Mouse (Mus musculus) intestine, postnatal 0 days (tissue): Measurements from ENCODE around the gene Mamdc2. TPM values are rescaled to one million over a fixed set of nuclear protein-coding genes. Genes with fewer than 3 reads are reported as not detected.

Experiments
- ATAC-seq: fragments of 200-750 bp; cut with Nextera tagmentation; 2 replicates; pipeline ENCODE4 v1.8.0; 2017; ENCODE audit warnings: mild to moderate bottlenecking, moderate TSS enrichment, moderate library complexity
- H3K27ac ChIP-seq: fragments of 300-500 bp; sonication (generic); 2 replicates; pipeline ENCODE4 v1.5.1; 2014; ENCODE audit warnings: mild to moderate bottlenecking, low read depth, low read length, moderate library complexity
- H3K27me3 ChIP-seq: fragments of 300-500 bp; sonication (generic); replicated peaks from 2 replicates; pipeline ENCODE4 v1.6.1; 2014; ENCODE audit warnings: low read length, mixed read lengths; ENCODE audit not compliant: control insufficient read depth, insufficient read depth
- H3K36me3 ChIP-seq: fragments of 300-500 bp; sonication (generic); 2 replicates; pipeline ENCODE4 v1.6.1; 2014; ENCODE audit warnings: mild to moderate bottlenecking, moderate library complexity; ENCODE audit not compliant: control insufficient read depth, insufficient read depth
- H3K4me1 ChIP-seq: fragments of 300-500 bp; sonication (generic); replicated peaks from 2 replicates; pipeline ENCODE4 v1.6.1; 2014; ENCODE audit warnings: antibody characterized with exemption, low read length, mixed read lengths; ENCODE audit not compliant: control insufficient read depth, insufficient read depth
- H3K4me2 ChIP-seq: fragments of 300-500 bp; sonication (generic); replicated peaks from 2 replicates; pipeline ENCODE4 v1.6.1; 2014; ENCODE audit warnings: low read depth, mild to moderate bottlenecking, moderate library complexity
- H3K4me3 ChIP-seq: fragments of 300-500 bp; sonication (generic); 2 replicates; pipeline ENCODE4 v1.5.1; 2014; ENCODE audit warnings: low read depth, low read length
- H3K9ac ChIP-seq: fragments of 300-500 bp; sonication (generic); 2 replicates; pipeline ENCODE4 v1.6.1; 2014; ENCODE audit warnings: mild to moderate bottlenecking, low read depth, low read length
- H3K9me3 ChIP-seq: fragments of 300-500 bp; sonication (generic); 2 replicates; pipeline ENCODE4 v1.6.1; 2016; ENCODE audit warnings: mixed run types; ENCODE audit not compliant: control insufficient read depth
- CTCF ChIP-seq: sonication (generic); IDR thresholded peaks from 2 replicates; pipeline ENCODE4 v1.5.1; 2016; ENCODE audit warnings: low read depth, mild to moderate bottlenecking, control low read depth, antibody characterized with exemption, moderate library complexity
- WGBS: fragments of 180-500 bp; shearing (Covaris S2); extraction: QIAGEN DNeasy Blood & Tissue Kit; methylation state at CpG from one replicate; pipeline ENCODE4 v1.1.7; 2014; 5-methylcytosine and 5-hydroxymethylcytosine counted together
- polyA plus RNA-seq: library from polyadenylated mRNA; unstranded; fragments of >200 nt; fragmentation: Nextera tagmentation; extraction: Ambion mirVana; gene quantifications from 2 replicates; pipeline ENCODE4 v1.2.1, GENCODE M21; 2015

Mamdc2 gene
- polyA plus RNA-seq, 1 experiment from 2014 or later: 2.6 TPM

DNA sequence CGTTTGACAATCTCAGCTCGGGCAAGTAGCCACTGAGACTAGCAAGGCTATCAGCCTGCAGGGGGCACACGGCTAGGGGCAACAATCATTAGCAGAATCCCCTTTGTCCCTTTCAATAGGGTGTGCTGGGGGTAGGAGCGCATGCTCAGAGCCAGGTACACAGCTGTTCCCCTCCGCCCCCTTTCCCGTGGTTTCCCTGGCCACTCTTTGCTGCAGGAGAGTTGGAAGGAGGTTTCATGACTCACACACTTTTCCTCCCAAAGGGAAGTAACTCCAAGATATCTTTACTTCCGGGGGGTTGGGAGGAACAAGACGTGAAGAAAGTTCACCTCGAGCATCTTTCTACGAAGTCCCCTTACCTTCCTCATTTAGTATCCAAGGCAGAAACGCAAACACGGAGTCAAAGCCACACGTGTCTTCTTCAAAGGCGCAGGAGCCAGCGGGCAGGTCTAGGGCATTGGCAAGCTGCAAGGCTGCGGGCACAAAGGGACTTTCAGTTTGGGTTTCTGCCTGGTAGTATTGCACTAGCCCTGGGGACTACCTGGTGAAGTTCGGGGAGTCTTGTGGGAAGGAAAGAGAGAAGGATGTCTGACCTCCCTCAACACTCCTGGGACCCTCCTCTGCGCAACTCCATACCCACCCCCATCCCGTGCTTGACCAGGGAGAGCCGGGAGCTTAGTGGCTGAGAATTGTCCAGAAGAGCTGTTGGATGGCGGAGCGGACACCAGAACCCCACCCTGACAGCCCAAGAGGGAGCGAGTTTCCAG, 838 bp downstream of the Mamdc2 start:
- 0 out of 2 replicates have a peak, but pooled peaks cover 4% of the 10 kb centered on the region for H3K27me3 ChIP-seq
- TF ChIP-seq CTCF: peak; percentile 46
- no peak overlapping the region for H3K27ac ChIP-seq
- no peaks in the 10 kb centered on the region for H3K36me3 ChIP-seq
- H3K4me3 ChIP-seq: peak overlapping the region; percentile 50
- H3K9ac ChIP-seq: peak overlapping the region; percentile 34; the same call in 1 of the 2 replicates
- 4% methylated on average over 23 of the region's 23 CpGs for WGBS
- H3K4me2 ChIP-seq: peak overlapping the region; percentile 67
- H3K4me1 ChIP-seq: peaks cover 4% of the 10 kb centered on the region; the same call in 1 of the 2 replicates
- H3K9me3 ChIP-seq: peaks cover under 1% of the 10 kb centered on the region; the same call in 1 of the 2 replicates
- ATAC-seq: no peak

DNA sequence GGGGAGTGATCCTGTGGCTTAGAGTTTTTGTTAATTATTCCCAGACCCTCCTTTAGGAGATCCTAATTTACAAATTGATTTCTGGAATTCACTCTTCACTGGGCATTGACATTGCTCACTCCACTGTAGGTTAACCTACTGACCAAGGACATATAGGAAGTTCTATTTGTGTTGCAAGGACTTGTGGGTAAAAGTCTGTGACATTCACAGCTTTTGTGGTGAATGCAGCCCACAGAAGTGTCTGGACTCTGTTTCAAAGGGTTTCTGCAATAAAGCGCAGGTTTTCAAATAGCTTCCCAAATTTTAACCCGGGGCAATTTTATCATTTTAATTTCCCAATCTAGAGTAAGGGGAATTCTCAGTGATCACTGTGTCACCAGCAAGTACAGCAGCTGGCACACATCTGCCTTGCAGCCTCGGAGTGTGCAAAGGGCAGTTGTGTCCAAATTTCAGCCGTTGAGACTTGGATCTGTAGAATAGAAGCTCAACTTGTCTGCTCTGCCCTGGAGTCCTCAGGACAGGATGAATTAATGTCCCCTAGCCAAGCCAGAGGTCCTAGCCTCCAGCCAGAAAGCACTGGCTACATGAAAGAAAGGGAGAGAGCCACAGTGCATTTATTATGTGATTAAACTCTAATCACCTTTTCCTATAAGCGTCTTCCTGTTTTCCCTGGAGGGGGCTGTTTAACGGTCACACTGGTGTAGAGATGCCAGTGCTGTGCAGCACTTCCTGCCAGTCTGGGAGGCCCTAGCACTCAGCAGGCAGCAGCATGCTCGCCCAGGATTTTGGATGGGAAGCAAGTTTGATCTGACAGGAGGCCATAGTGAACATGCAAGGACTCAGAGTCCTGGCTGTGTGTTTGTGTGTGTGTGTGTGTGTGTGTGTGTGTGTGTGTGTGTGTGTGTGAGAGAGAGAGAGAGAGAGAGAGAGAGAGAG, 3.1 kb downstream of the Mamdc2 start:
- no peak overlapping the region for H3K4me2 ChIP-seq
- no peak overlapping the region for H3K27ac ChIP-seq
- no peaks in the 10 kb centered on the region for H3K9me3 ChIP-seq
- no peaks in the 10 kb centered on the region for H3K36me3 ChIP-seq
- H3K27me3 ChIP-seq: 0 out of 2 replicates have a peak, but pooled peaks cover 1% of the 10 kb centered on the region
- H3K9ac ChIP-seq: no peak overlapping the region
- H3K4me3 ChIP-seq: no peak overlapping the region
- ATAC-seq: no peak
- WGBS: 53% methylated on average over 7 of the region's 7 CpGs
- no peak for TF ChIP-seq CTCF
- H3K4me1 ChIP-seq: peaks cover 4% of the 10 kb centered on the region; the same call in 1 of the 2 replicates

DNA sequence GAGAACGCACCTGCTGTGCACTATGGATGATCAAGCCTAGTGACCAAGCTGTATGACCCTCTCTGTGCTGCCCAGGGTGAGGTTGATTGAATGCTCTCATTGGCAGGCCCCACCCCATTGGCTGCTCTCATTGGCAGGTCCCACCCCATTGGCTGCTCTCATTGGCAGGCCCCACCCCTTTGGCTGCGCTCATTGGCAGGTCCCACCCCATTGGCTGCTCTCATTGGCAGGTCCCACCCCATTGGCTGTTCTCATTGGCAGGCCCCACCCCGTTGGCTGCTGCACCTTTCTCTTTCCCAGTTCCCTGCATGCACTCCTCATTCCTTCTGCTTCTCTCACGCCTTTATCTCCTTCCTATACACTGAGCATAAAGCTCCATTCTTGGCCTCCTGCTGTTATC, 12.5 kb downstream of the Mamdc2 start:
- Histone ChIP-seq H3K27me3 (no peaks in the 10 kb centered on the region), H3K4me3 (no peak overlapping the region), H3K4me2 (no peak overlapping the region), H3K27ac (no peak overlapping the region), H3K9me3 (no peaks in the 10 kb centered on the region), H3K9ac (no peak overlapping the region), H3K4me1 (no peaks in the 10 kb centered on the region; the same call in 1 of the 2 replicates), H3K36me3 (no peaks in the 10 kb centered on the region)
- TF ChIP-seq CTCF: no peak
- WGBS: 75% methylated on average over 4 of the region's 4 CpGs
- ATAC-seq: no peak

DNA sequence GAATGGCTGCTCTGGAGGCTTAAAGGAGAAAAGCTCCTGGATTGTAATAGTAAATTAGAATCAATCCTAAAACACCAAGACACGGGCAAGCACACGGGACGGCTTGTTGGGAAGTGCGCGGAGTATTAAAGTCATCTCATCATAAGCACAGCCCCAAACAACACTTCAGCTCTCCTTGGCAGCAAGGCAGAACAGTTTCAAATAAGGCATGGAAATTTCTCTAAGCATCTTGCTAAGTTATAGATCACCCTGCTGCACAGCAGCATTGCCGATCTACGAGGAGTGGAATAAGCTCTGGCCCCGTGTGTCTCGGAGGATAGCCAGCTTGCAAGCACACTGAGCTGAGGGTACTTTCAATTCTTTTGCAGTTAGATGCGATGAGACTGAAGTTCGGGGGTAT, 13.8 kb downstream of the Mamdc2 start:
- Histone ChIP-seq H3K9ac (no peak overlapping the region), H3K36me3 (no peaks in the 10 kb centered on the region), H3K4me3 (no peak overlapping the region), H3K27ac (no peak overlapping the region), H3K4me2 (no peak overlapping the region), H3K9me3 (no peaks in the 10 kb centered on the region), H3K4me1 (no peaks in the 10 kb centered on the region; the same call in 1 of the 2 replicates), H3K27me3 (no peaks in the 10 kb centered on the region)
- TF ChIP-seq CTCF: no peak
- no peak for ATAC-seq
- WGBS: 71% methylated on average over 11 of the region's 11 CpGs

DNA sequence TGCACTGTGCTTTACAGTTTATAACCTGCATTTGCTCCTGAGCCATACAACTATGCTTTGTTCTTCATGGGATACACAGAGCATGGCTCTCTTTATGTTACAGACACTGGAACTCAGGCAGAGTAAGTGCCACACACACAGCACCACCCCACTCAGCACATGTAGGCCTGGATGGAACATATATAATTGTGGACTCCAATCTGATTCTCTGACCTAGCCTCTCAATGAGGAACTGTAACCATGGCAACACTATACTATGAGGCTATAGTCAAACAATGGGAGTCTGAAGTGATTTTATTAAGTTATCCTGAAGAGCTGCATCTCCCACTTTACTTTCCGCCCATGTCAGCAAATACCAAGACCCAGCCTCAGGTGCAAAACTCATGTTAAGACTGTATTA, 30.6 kb downstream of the Mamdc2 start:
- TF ChIP-seq CTCF: no peak
- no peaks in the 10 kb centered on the region for H3K4me1 ChIP-seq
- H3K9ac ChIP-seq: no peak overlapping the region
- no peak for ATAC-seq
- no peak overlapping the region for H3K4me3 ChIP-seq
- H3K9me3 ChIP-seq: no peaks in the 10 kb centered on the region
- no peak overlapping the region for H3K27ac ChIP-seq
- WGBS: 84% methylated on average over 1 of the region's 1 CpGs
- no peaks in the 10 kb centered on the region for H3K27me3 ChIP-seq
- no peak overlapping the region for H3K4me2 ChIP-seq
- no peaks in the 10 kb centered on the region for H3K36me3 ChIP-seq

DNA sequence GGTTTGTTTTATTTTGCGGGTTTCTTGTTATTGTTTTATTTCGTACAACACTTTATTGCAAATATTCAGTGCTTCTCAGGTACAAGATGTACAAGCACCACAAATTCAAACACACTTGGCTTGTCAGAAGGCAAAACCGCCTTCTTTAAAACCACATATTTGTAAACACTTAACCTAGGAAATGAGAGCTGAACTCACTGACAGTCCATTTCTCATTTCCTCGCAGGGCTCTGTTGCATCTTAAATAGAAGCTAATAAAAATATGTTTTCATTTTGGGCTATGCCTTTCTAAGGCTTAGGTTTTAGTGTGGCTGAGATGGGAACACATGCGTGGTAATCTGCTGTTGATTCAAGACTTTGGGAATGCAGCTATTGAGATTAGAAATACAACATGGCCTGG, 37.4 kb downstream of the Mamdc2 start:
- Histone ChIP-seq H3K36me3 (no peaks in the 10 kb centered on the region), H3K4me2 (no peak overlapping the region), H3K9ac (no peak overlapping the region), H3K27ac (no peak overlapping the region), H3K4me1 (no peaks in the 10 kb centered on the region), H3K4me3 (no peak overlapping the region), H3K27me3 (no peaks in the 10 kb centered on the region), H3K9me3 (no peaks in the 10 kb centered on the region)
- TF ChIP-seq CTCF: no peak
- WGBS: 59% methylated on average over 5 of the region's 5 CpGs
- no peak for ATAC-seq
